Mouse (Mus musculus): ENCODE data around the gene Khsrp. TPM values are rescaled to one million over a fixed set of nuclear protein-coding genes. Genes with fewer than 3 reads are reported as not detected.
"Not testable (repeated sequence)": the region's sequence is repeated elsewhere in the genome, so short reads cannot be mapped to it uniquely, and the experiment has no call there.

Gene Khsrp
- polyA plus RNA-seq, 1 experiment from 2014 or later, result 47.7 TPM

DNA sequence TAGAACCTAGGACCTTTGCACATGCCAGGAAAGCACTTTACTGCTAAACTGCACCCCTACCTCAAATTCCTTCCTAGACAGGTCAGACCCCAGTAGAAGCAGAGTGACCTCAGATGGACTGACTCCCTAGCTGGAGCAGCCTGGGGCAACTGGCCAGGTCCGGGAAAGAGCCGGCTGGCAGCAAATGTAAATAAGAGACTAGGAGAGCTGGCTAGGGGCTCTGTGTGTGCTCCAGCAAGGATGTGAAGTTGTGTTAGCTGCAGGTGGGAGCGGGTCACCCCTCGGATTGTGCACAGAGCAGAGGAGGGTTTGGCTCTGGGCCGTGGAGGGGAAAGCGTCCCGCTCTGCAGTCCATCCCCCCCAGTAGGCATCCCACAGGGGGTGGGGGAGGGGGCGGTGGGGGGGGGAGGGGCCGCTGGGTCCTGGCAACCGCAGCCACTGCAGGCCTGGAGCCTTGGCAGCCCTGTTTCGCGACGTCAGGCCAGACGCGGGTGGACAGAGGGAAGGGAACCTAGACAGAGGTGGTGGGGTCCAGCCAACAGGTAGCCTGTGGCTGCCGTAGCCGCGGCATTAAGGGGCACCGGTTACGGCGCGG lies 27.7 kb upstream of the Khsrp start, which contains the start of gene Crb3:
TSS of gene Crb3 (plus strand) at position 215 of the 595 bp plus-strand sequence.
- Histone ChIP-seq H3K4me3 (peak within 1 kb of the TSS; percentile 89), H3K27me3 (ENCODE audit: poor library complexity, severe bottlenecking) (peaks cover 47% of the 10 kb centered on the region), H3K36me3 (replicated peaks) (peaks cover 35% of the 10 kb centered on the region), H3K27ac (peak within 1 kb of the TSS; percentile 92), H3K4me1 (peaks cover 46% of the 10 kb centered on the region), H3K9me3 (no peaks in the 10 kb centered on the region)
- WGBS, result under 1% methylated on average over 20 of the region's 22 CpGs
- DNase-seq (ENCODE audit: extremely low spot score, low spot score), result peak; percentile 28

DNA sequence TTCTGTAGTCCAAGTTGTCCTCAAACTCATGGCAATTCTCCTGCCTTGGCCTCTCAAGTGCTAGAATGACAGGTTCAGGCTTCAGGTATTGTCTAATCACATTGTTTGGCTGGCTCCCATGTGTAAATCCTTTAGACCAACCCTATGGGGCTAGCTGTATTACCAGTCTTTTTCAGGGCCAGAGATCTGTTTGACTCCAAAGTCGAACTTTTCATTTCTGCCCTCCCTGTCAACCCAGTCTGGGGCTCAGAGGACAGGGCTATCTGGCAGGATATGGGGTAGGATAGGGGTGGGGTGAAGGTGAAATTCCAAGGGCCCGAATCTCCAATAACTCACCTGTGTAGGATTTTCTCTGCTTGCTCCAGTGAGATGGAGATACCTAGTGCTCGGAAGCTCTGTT lies 24.9 kb upstream of the Khsrp start:
- 89% methylated on average over 3 of the region's 3 CpGs for WGBS
- Histone ChIP-seq H3K9me3 (no peaks in the 10 kb centered on the region; the same call in 1 of the 2 replicates), H3K27ac (no peak overlapping the region), H3K36me3 (replicated peaks) (peaks cover 63% of the 10 kb centered on the region), H3K27me3 (ENCODE audit: poor library complexity, severe bottlenecking) (peaks cover 21% of the 10 kb centered on the region), H3K4me3 (no peak overlapping the region), H3K4me1 (peaks cover 33% of the 10 kb centered on the region)
- DNase-seq (ENCODE audit: extremely low spot score, low spot score), result no peak

- 82% methylated on average over 4 of the region's 4 CpGs for WGBS
- not testable (repeated sequence) for H3K27ac ChIP-seq; DNase-seq (ENCODE audit: extremely low spot score, low spot score); H3K27me3 ChIP-seq (ENCODE audit: poor library complexity, severe bottlenecking); H3K9me3 ChIP-seq; H3K4me1 ChIP-seq; H3K4me3 ChIP-seq
- H3K36me3 ChIP-seq (replicated peaks), result peaks cover 90% of the 10 kb centered on the region
Observed at GRCm38 (mm10) chr17:57051679-57052078, 20.4 kb upstream of the Khsrp start.

DNA sequence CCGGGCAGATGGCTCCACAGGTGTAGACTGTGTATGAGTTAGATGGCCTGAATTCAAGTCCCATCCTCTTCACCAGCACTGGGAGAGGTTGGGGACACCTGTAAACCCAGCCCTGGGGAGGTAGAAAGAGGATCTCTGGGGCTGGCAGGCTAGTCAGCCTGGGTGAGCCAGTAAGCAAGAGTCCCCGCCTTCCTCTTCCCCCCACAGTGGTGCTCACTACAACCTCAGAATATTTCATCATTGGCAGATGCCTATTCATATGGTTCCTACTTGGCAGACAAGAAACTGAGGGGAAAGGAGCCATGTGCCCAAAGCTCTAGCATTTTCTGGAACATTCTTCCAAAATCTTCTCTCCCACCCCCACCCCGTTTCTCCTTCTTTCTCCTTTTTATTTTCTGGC lies 17.5 kb upstream of the Khsrp start:
- no peaks in the 10 kb centered on the region for H3K4me1 ChIP-seq
- H3K27me3 ChIP-seq (ENCODE audit: poor library complexity, severe bottlenecking), result no peaks in the 10 kb centered on the region
- no peaks in the 10 kb centered on the region; the same call in 1 of the 2 replicates for H3K9me3 ChIP-seq
- WGBS, result 95% methylated on average over 3 of the region's 3 CpGs
- DNase-seq (ENCODE audit: extremely low spot score, low spot score), result no peak
- no peak overlapping the region for H3K27ac ChIP-seq
- H3K36me3 ChIP-seq (replicated peaks), result peaks cover 82% of the 10 kb centered on the region
- no peak overlapping the region for H3K4me3 ChIP-seq

DNA sequence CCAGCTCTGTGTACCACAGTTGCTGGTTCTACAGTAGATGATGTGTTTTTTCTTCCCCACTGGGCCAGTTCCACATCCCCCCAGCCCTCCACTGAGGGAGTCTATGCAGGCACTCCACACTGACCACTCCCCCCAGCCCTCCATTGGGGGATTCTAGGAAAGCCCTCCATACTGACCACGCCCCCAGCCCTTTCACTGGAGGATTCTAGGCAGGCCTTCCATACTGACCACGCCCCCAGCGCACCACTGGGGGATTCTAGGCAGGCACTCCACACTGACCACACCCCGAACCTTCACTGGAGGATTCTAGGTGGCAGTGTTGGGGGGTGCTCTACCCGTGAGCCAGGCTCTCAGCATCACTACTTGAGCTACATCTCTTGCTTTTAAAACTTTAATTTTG lies 16.1 kb upstream of the Khsrp start:
- no peaks in the 10 kb centered on the region for H3K27me3 ChIP-seq (ENCODE audit: poor library complexity, severe bottlenecking)
- peaks cover 68% of the 10 kb centered on the region for H3K36me3 ChIP-seq (replicated peaks)
- no peak for DNase-seq (ENCODE audit: extremely low spot score, low spot score)
- H3K4me1 ChIP-seq, result no peaks in the 10 kb centered on the region
- H3K27ac ChIP-seq, result no peak overlapping the region
- H3K4me3 ChIP-seq, result no peak overlapping the region
- H3K9me3 ChIP-seq, result no peaks in the 10 kb centered on the region; the same call in 1 of the 2 replicates
- 37% methylated on average over 5 of the region's 5 CpGs for WGBS

- Histone ChIP-seq H3K27me3 (ENCODE audit: poor library complexity, severe bottlenecking) (peaks cover 25% of the 10 kb centered on the region), H3K27ac (no peak within 1 kb of the TSS), H3K36me3 (replicated peaks) (peaks cover 18% of the 10 kb centered on the region), H3K4me3 (no peak within 1 kb of the TSS), H3K4me1 (no peaks in the 10 kb centered on the region), H3K9me3 (no peaks in the 10 kb centered on the region)
- WGBS, result 73% methylated on average over 8 of the region's 8 CpGs
- no peak for DNase-seq (ENCODE audit: extremely low spot score, low spot score)
Observed at GRCm38 (mm10) chr17:57041554-57041953, 10.2 kb upstream of the Khsrp start, which contains the start of gene Slc25a41. Gene Slc25a41, minus strand, starts transcription at chr17:57041654.

GRCm38 (mm10) chr17:57038978-57039377 lies 7.7 kb upstream of the Khsrp start:
- no peaks in the 10 kb centered on the region for H3K9me3 ChIP-seq
- no peaks in the 10 kb centered on the region for H3K4me1 ChIP-seq
- H3K27me3 ChIP-seq (ENCODE audit: poor library complexity, severe bottlenecking), result peaks cover 25% of the 10 kb centered on the region
- no peak overlapping the region for H3K4me3 ChIP-seq
- no peaks in the 10 kb centered on the region for H3K36me3 ChIP-seq (replicated peaks)
- no peak for DNase-seq (ENCODE audit: extremely low spot score, low spot score)
- H3K27ac ChIP-seq, result no peak overlapping the region
- 38% methylated on average over 8 of the region's 8 CpGs for WGBS

DNA sequence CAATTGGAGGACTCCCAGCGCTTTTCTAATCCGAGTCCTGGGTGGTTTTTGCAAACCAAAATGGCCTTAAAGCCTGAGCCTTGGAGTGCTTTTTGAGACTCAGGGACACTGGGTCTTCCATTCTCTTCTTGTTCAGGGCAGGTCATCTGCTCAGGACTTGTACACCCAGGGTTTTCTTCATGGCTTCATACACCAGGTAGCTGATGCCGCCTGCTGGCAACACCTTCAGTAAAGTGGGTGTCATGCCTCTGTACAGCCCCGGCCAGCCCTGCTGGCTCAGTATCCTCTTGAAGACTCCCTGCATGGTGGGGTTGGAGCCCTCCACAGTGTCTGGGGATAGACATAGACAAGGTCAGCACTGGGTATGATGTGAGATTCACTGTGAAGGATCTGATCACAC lies 1.5 kb upstream of the Khsrp start:
- 86% methylated on average over 4 of the region's 4 CpGs for WGBS
- H3K9me3 ChIP-seq, result no peaks in the 10 kb centered on the region
- H3K36me3 ChIP-seq (replicated peaks), result peaks cover 16% of the 10 kb centered on the region
- DNase-seq (ENCODE audit: extremely low spot score, low spot score), result no peak
- H3K27ac ChIP-seq, result peak overlapping the region; percentile 99
- peaks cover 22% of the 10 kb centered on the region for H3K4me1 ChIP-seq
- H3K27me3 ChIP-seq (ENCODE audit: poor library complexity, severe bottlenecking), result peaks cover 13% of the 10 kb centered on the region
- H3K4me3 ChIP-seq, result peak overlapping the region; percentile 87

DNA sequence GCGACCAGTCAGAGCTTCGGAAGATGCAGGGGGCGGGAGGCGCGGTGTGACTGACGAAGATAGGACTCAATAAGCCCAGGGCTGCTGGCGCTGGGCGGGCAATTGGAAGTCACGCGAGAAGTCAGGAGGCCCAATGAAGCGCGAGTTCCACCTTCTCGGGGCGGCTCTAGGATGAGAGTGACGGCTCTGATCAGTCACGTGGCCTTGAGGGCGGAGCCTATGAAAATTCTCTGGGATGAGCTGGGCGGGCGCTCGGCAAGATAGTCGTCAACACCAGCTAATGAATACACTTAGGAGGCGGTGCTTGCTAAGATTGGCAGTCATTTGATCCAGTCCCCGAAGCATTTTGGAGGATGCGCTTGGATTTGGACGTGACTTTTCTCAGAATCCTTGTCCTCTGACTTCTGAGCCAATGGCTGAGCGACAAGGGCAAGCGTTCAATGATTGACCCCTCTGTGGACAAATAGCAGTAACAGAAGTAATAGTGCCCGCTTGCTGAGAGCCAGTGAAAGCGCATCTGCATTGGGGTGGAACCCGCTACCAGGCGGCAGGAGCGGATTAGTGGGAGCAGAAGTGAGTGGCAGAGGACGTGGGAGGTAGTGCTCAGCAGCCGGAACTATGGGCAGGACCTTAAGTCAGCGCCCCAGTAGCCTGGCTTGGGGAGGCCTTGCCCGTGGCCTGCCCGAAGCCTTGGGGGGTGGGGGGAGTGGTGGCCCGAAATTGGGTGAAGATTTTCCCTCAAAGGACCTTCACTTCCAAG lies 519 bp upstream of the Khsrp start:
- no peaks in the 10 kb centered on the region for H3K9me3 ChIP-seq
- under 1% methylated on average over 38 of the region's 38 CpGs for WGBS
- peaks cover 27% of the 10 kb centered on the region for H3K36me3 ChIP-seq (replicated peaks)
- peak; percentile 100 for DNase-seq (ENCODE audit: extremely low spot score, low spot score)
- H3K27ac ChIP-seq, result peak overlapping the region; percentile 99
- H3K4me3 ChIP-seq, result peak overlapping the region; percentile 87
- peaks cover 22% of the 10 kb centered on the region for H3K4me1 ChIP-seq
- peaks cover 3% of the 10 kb centered on the region; the same call in 1 of the 2 replicates for H3K27me3 ChIP-seq (ENCODE audit: poor library complexity, severe bottlenecking)

- Histone ChIP-seq H3K9me3 (no peaks in the 10 kb centered on the region), H3K4me3 (peak overlapping the region; percentile 87), H3K36me3 (replicated peaks) (peaks cover 48% of the 10 kb centered on the region), H3K27ac (peak overlapping the region; percentile 99; the same call in 1 of the 2 replicates), H3K27me3 (ENCODE audit: poor library complexity, severe bottlenecking) (no peaks in the 10 kb centered on the region), H3K4me1 (peaks cover 22% of the 10 kb centered on the region)
- no peak for DNase-seq (ENCODE audit: extremely low spot score, low spot score)
- WGBS, result 66% methylated on average over 8 of the region's 8 CpGs
Observed at GRCm38 (mm10) chr17:57029691-57030090, 1.6 kb downstream of the Khsrp start.

- 92% methylated on average over 4 of the region's 4 CpGs for WGBS
- Histone ChIP-seq H3K4me3 (no peak overlapping the region), H3K9me3 (no peaks in the 10 kb centered on the region), H3K27ac (no peak overlapping the region), H3K4me1 (peaks cover 21% of the 10 kb centered on the region), H3K27me3 (ENCODE audit: poor library complexity, severe bottlenecking) (no peaks in the 10 kb centered on the region), H3K36me3 (replicated peaks) (peaks cover 70% of the 10 kb centered on the region)
- no peak for DNase-seq (ENCODE audit: extremely low spot score, low spot score)
Observed at GRCm38 (mm10) chr17:57027471-57027870, 3.9 kb downstream of the Khsrp start.

- no peak for DNase-seq (ENCODE audit: extremely low spot score, low spot score)
- Histone ChIP-seq H3K27me3 (ENCODE audit: poor library complexity, severe bottlenecking) (no peaks in the 10 kb centered on the region), H3K9me3 (no peaks in the 10 kb centered on the region), H3K36me3 (replicated peaks) (peaks cover 70% of the 10 kb centered on the region), H3K4me1 (no peaks in the 10 kb centered on the region), H3K27ac (no peak overlapping the region), H3K4me3 (no peak overlapping the region)
- WGBS, result 93% methylated on average over 5 of the region's 5 CpGs
Observed at GRCm38 (mm10) chr17:57020960-57021359, 10.4 kb downstream of the Khsrp start.

- WGBS, result 85% methylated on average over 2 of the region's 2 CpGs
- peaks cover 58% of the 10 kb centered on the region for H3K36me3 ChIP-seq (replicated peaks)
Observed at GRCm38 (mm10) chr17:57019693-57020092, 11.6 kb downstream of the Khsrp start.

More at GRCm38 (mm10) chr17:57019693-57020092, 11.6 kb downstream of the Khsrp start:
- no peak overlapping the region for H3K4me3 ChIP-seq
- no peak overlapping the region for H3K27ac ChIP-seq
- H3K27me3 ChIP-seq (ENCODE audit: poor library complexity, severe bottlenecking), result no peaks in the 10 kb centered on the region
- no peaks in the 10 kb centered on the region for H3K9me3 ChIP-seq
- H3K4me1 ChIP-seq, result no peaks in the 10 kb centered on the region
- DNase-seq (ENCODE audit: extremely low spot score, low spot score), result no peak

Data from forebrain, embryonic 10.5 days (tissue).